8 mouse cellular contexts compared by ENCODE assay signal in genomic region chr15:88890751-88891675, GRCm38 (mm10). TPM values are rescaled to one million over a fixed set of nuclear protein-coding genes. Genes with fewer than 3 reads are reported as not detected.
DNase-seq lines count a peak whose midpoint lies in the region; ATAC-seq and TF ChIP-seq lines count a peak whose summit lies in the region.

No protein-coding gene starts in this region.

- no peaks in the 10 kb centered on the region for H3K4me1 ChIP-seq in embryonic facial prominence, embryonic 11.5 days (ENCODE audit: control insufficient read depth, insufficient read depth, low read length)
- peaks cover 6% of the 10 kb centered on the region; the same call in 1 of the 2 replicates for H3K4me1 ChIP-seq in kidney, adult 2 months (ENCODE audit: control insufficient read depth, insufficient read depth, low read length)
- H3K4me1 ChIP-seq in limb, embryonic 13.5 days: 0 out of 2 replicates have a peak, but pooled peaks cover 6% of the 10 kb centered on the region
- H3K4me1 ChIP-seq in midbrain, embryonic 14.5 days (ENCODE audit: control insufficient read depth, insufficient read depth, low read length): no peaks in the 10 kb centered on the region

- no peaks in the 10 kb centered on the region for H3K9me3 ChIP-seq in embryonic facial prominence, embryonic 11.5 days (replicated peaks; ENCODE audit: control insufficient read depth, low read length)
- no peaks in the 10 kb centered on the region for H3K9me3 ChIP-seq in limb, embryonic 13.5 days
- no peaks in the 10 kb centered on the region for H3K9me3 ChIP-seq in midbrain, embryonic 14.5 days (ENCODE audit: control insufficient read depth, low read length)

- 1% methylated on average over 39 of the region's 41 CpGs for WGBS in embryonic facial prominence, embryonic 11.5 days
- 3% methylated on average over 41 of the region's 41 CpGs for WGBS in kidney, adult 2 months
- WGBS in limb, embryonic 13.5 days: 1% methylated on average over 36 of the region's 41 CpGs
- WGBS in midbrain, embryonic 14.5 days: 2% methylated on average over 41 of the region's 41 CpGs

- H3K27ac ChIP-seq in embryonic facial prominence, embryonic 11.5 days (replicated peaks; ENCODE audit: low read depth, low read length): no peak overlapping the region
- no peak overlapping the region for H3K27ac ChIP-seq in kidney, adult 2 months (ENCODE audit: insufficient read depth, low read depth, low read length)
- no peak overlapping the region for H3K27ac ChIP-seq in limb, embryonic 13.5 days
- peak overlapping the region; percentile 45; the same call in 1 of the 2 replicates for H3K27ac ChIP-seq in midbrain, embryonic 14.5 days (replicated peaks; ENCODE audit: low read depth, low read length)

- peak; percentile 30 for TF ChIP-seq CTCF in kidney, adult 2 months (conservative IDR thresholded peaks at IDR 0.05; ENCODE audit: insufficient read depth, insufficient read length, low read depth, low read length)

- H3K9ac ChIP-seq in embryonic facial prominence, embryonic 11.5 days (replicated peaks; ENCODE audit: low read length): peak overlapping the region; percentile 55
- H3K9ac ChIP-seq in limb, embryonic 13.5 days: peak overlapping the region; percentile 65
- peak overlapping the region; percentile 71 for H3K9ac ChIP-seq in midbrain, embryonic 14.5 days (replicated peaks; ENCODE audit: low read length)

- H3K4me3 ChIP-seq in embryonic facial prominence, embryonic 11.5 days (ENCODE audit: low read depth, low read length): peak overlapping the region; percentile 38
- peak overlapping the region; percentile 51 for H3K4me3 ChIP-seq in kidney, adult 2 months (ENCODE audit: insufficient read depth, low read depth, low read length)
- peak overlapping the region; percentile 54 for H3K4me3 ChIP-seq in limb, embryonic 13.5 days
- H3K4me3 ChIP-seq in midbrain, embryonic 14.5 days (replicated peaks; ENCODE audit: low read depth, low read length): peak overlapping the region; percentile 51

- DNase-seq in layer of hippocampus, adult 11-12 months (ENCODE audit: low spot score): peak; percentile 78
- DNase-seq in layer of hippocampus, adult 9-10 months (ENCODE audit: low spot score): no peak
- DNase-seq in embryonic facial prominence, embryonic 11.5 days (ENCODE audit: low spot score): peak; percentile 84
- peak; percentile 28 for DNase-seq in heart, adult 8-10 months (ENCODE audit: low spot score)
- peak; percentile 95 for DNase-seq in kidney, adult 2 months
- DNase-seq in midbrain, embryonic 14.5 days: peak; percentile 88
- DNase-seq in spleen, postnatal 10 days (ENCODE audit: low spot score in 2 of 2): peak; percentile 24 to 75

- no peaks in the 10 kb centered on the region for H3K27me3 ChIP-seq in embryonic facial prominence, embryonic 11.5 days (ENCODE audit: control insufficient read depth, insufficient read depth, low read length)
- H3K27me3 ChIP-seq in kidney, adult 2 months (replicated peaks; ENCODE audit: control insufficient read depth, insufficient read depth, low read length): no peaks in the 10 kb centered on the region
- peaks cover 14% of the 10 kb centered on the region for H3K27me3 ChIP-seq in limb, embryonic 13.5 days
- H3K27me3 ChIP-seq in midbrain, embryonic 14.5 days (ENCODE audit: control insufficient read depth, insufficient read depth, low read length): peaks cover 6% of the 10 kb centered on the region; the same call in 1 of the 2 replicates

- peak overlapping the region; percentile 88 for H3K4me2 ChIP-seq in embryonic facial prominence, embryonic 11.5 days (ENCODE audit: low read depth, low read length)
- H3K4me2 ChIP-seq in limb, embryonic 13.5 days (replicated peaks): peak overlapping the region; percentile 90
- H3K4me2 ChIP-seq in midbrain, embryonic 14.5 days (ENCODE audit: low read length): peak overlapping the region; percentile 83

- H3K36me3 ChIP-seq in embryonic facial prominence, embryonic 11.5 days (replicated peaks; ENCODE audit: control insufficient read depth, insufficient read depth, low read depth, low read length): no peaks in the 10 kb centered on the region
- H3K36me3 ChIP-seq in kidney, adult 2 months (ENCODE audit: control insufficient read depth, insufficient read depth, low read length): no peaks in the 10 kb centered on the region
- H3K36me3 ChIP-seq in limb, embryonic 13.5 days: no peaks in the 10 kb centered on the region
- no peaks in the 10 kb centered on the region for H3K36me3 ChIP-seq in midbrain, embryonic 14.5 days (ENCODE audit: control insufficient read depth, insufficient read depth, low read length)

- peak; percentile 83 for ATAC-seq in embryonic facial prominence, embryonic 11.5 days (replicated peaks; ENCODE audit: insufficient number of reproducible peaks, low FRiP score, low TSS enrichment, low read depth)
- ATAC-seq in limb, embryonic 13.5 days (ENCODE audit: low FRiP score, low read depth): peak; percentile 91
- ATAC-seq in midbrain, embryonic 14.5 days (ENCODE audit: low FRiP score, low TSS enrichment): peak; percentile 88

- TF ChIP-seq POLR2A in kidney, adult 2 months (IDR thresholded peaks at IDR 0.05; ENCODE audit: low read depth, low read length): peak; percentile 42

RNA-seq across cellular contexts. Expression of gene Pim3, which starts 29.0 kb away (rescaled TPM):
- polyA plus RNA-seq in embryonic facial prominence, embryonic 11.5 days (2014; fragmentation: Nextera tagmentation; extraction: Ambion mirVana): 34.5 and 37.4 TPM in 2 replicates
- total RNA-seq in heart, adult 8-10 months (2022): 100 to 1,000 TPM in 1 of 4 experiments, 10 to 100 TPM in 3; 70.8 to 183 (median 86.1) TPM
- 78.5 and 85.8 TPM in 2 replicates for polyA plus RNA-seq in kidney, adult 2 months (2012; rRNA removed)
- polyA plus RNA-seq in limb, embryonic 13.5 days (2015; fragmentation: Nextera tagmentation; extraction: Ambion mirVana): 50.7 and 52.2 TPM in 2 replicates
- polyA plus RNA-seq in midbrain, embryonic 14.5 days (2014; fragmentation: Nextera tagmentation; extraction: Ambion mirVana): 49.1 and 53.2 TPM in 2 replicates
